In the genomic region with DNA sequence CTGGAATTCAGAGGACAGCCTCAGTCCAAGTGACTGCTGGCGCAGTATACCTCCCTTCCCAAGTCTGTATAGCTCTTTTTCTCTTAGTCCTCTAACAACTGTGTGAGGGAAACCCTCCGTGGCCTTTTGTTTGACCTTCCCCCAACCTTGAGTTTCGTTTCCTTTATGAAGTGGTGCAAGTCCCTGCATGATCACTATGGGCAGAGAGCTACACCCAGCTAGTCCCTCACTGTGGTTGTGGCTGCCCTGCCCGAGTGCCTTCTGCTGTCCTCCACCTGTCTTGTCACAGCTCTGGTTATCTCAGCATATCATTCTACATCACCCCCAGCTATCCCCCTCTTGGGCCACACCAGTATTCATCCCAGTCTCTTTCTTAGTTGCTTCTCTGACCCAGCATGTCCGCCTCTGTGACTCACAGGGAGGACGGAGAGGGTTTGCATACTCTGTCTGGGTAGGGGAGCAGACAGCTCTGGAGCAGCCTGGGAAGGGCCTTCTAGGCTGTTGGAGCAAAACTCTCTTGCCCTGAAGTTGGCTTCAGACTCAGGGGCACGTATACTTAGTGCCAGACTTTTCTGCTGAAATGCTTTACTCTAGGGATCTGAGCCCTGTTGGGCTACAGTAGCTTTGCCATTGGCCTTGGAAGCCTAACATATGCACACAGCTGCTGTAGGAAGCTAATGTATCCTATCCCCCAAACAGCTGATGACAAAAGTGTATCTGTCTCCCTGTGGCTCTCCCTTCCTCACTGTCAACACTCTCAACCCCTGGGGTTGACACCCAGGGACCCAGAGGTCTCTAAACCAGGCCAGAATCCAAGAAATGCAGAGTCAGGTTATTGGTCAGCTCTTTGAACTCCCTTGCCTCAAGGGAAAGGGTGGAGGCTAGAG, we compare ENCODE assay signal across 17 mouse cellular contexts. TPM values are rescaled to one million over a fixed set of nuclear protein-coding genes. Genes with fewer than 3 reads are reported as not detected.
A peak's percentile ranks its signal among the peaks of the same experiment; 100 is the strongest.
DNase-seq lines count a peak whose midpoint lies in the region; ATAC-seq and TF ChIP-seq lines count a peak whose summit lies in the region.
"Had no signal": no experiment of that assay in that cellular context is flagged by ENCODE, and none has a peak within 500 bp of the region (broad histone marks: within the 10 kb centered on the region; RNA-seq: fewer than 3 reads in every experiment).

No protein-coding gene starts in this region.

- no peak for TF ChIP-seq RAD21 in CH12.LX (IDR thresholded peaks at IDR 0.05; ENCODE audit: low read depth, low read length)

- peak; percentile 44; the same call in 1 of the 2 replicates for ATAC-seq in intestine, embryonic 16.5 days
- ATAC-seq in intestine, postnatal 0 days, result no peak
- peak; percentile 55 for ATAC-seq in neutrophil, adult 5-6 weeks (ENCODE audit: extremely low read depth, insufficient number of reproducible peaks, low FRiP score, poor library complexity, severe bottlenecking)
- ATAC-seq: activated CD4-positive, CD25-positive, alpha-beta regulatory T cell, adult 4 months; forebrain, embryonic 14.5 days; hindbrain, postnatal 0 days had no signal

- H3K27me3 ChIP-seq in intestine, embryonic 16.5 days (replicated peaks; ENCODE audit: control insufficient read depth, insufficient read depth, low read length), result no peaks in the 10 kb centered on the region
- H3K27me3 ChIP-seq in intestine, postnatal 0 days (replicated peaks; ENCODE audit: control insufficient read depth, insufficient read depth, low read length), result no peaks in the 10 kb centered on the region
- no peaks in the 10 kb centered on the region for H3K27me3 ChIP-seq in CH12.LX (replicated peaks)
- H3K27me3 ChIP-seq: limb, embryonic 15.5 days; neural tube, embryonic 12.5 days had no signal

- peaks cover 5% of the 10 kb centered on the region; the same call in 1 of the 2 replicates for H3K4me1 ChIP-seq in intestine, embryonic 16.5 days (ENCODE audit: control insufficient read depth, insufficient read depth, low read length)
- no peaks in the 10 kb centered on the region for H3K4me1 ChIP-seq in intestine, postnatal 0 days (replicated peaks; ENCODE audit: control insufficient read depth, insufficient read depth, low read length)
- H3K4me1 ChIP-seq in CH12.LX (ENCODE audit: control insufficient read depth in 1 of 2, insufficient read depth in 2 of 2), result peaks cover 15 to 57% of the 10 kb centered on the region in 2 experiments
- H3K4me1 ChIP-seq: limb, embryonic 15.5 days; neural tube, embryonic 12.5 days had no signal

- H3K4me2 ChIP-seq in intestine, embryonic 16.5 days (ENCODE audit: low read depth, low read length), result no peak overlapping the region
- no peak overlapping the region for H3K4me2 ChIP-seq in intestine, postnatal 0 days (replicated peaks; ENCODE audit: low read depth)
- peak overlapping the region; percentile 25; the same call in 1 of the 2 replicates for H3K4me2 ChIP-seq in CH12.LX (ENCODE audit: insufficient read depth, low read depth, poor library complexity, severe bottlenecking)
- H3K4me2 ChIP-seq: limb, embryonic 15.5 days; neural tube, embryonic 12.5 days had no signal

- dilution Hi-C loops in CH12.LX (cut with MboI; ENCODE audit: extremely low pct_ligation_motif_present, extremely low pct_unique_long_range_greater_than_20kb, low sequenced_read_pairs), result no loop called here

- WGBS in intestine, embryonic 16.5 days, result 64% methylated on average over 7 of the region's 7 CpGs
- 72% methylated on average over 7 of the region's 7 CpGs for WGBS in intestine, postnatal 0 days

- peak; percentile 33; the same call in 1 of the 2 replicates for TF ChIP-seq POLR2A in CH12.LX (IDR thresholded peaks at IDR 0.05; ENCODE audit: low read depth, low read length)

- no peak for TF ChIP-seq EP300 in CH12.LX (IDR thresholded peaks at IDR 0.05; ENCODE audit: low read length)

- no peak overlapping the region for H3K9ac ChIP-seq in intestine, embryonic 16.5 days (ENCODE audit: low read depth, low read length)
- H3K9ac ChIP-seq in intestine, postnatal 0 days (ENCODE audit: low read depth, low read length), result no peak overlapping the region
- 0 out of 2 replicates have a peak overlapping the region, but pooled peaks have one; percentile 13 for H3K9ac ChIP-seq in CH12.LX (ENCODE audit: insufficient read depth, low read depth)
- H3K9ac ChIP-seq: limb, embryonic 15.5 days; neural tube, embryonic 12.5 days had no signal

- H3K79me2 ChIP-seq in CH12.LX (replicated peaks; ENCODE audit: control insufficient read depth, extremely low read depth, insufficient read depth, poor library complexity, severe bottlenecking), result no peaks in the 10 kb centered on the region

- H3K4me3 ChIP-seq in intestine, embryonic 16.5 days (ENCODE audit: low read length), result no peak overlapping the region
- no peak overlapping the region for H3K4me3 ChIP-seq in intestine, postnatal 0 days (ENCODE audit: low read depth, low read length)
- H3K4me3 ChIP-seq in CH12.LX (replicated peaks in 1 of 3; ENCODE audit: low read depth in 2 of 3, low read length in 2 of 3, poor library complexity in 1 of 3), result no peak overlapping the region
- H3K4me3 ChIP-seq: limb, embryonic 15.5 days; neural tube, embryonic 12.5 days had no signal

- TF ChIP-seq CTCF in intestine, postnatal 0 days (IDR thresholded peaks at IDR 0.05; ENCODE audit: low read depth), result no peak
- no peak for TF ChIP-seq CTCF in CH12.LX (conservative IDR thresholded peaks at IDR 0.05 in 1 of 2, IDR thresholded peaks at IDR 0.05 in 1 of 2; ENCODE audit: low read depth in 2 of 2, low read length in 2 of 2)

- peak; percentile 78 for DNase-seq in A20 (ENCODE audit: low read depth, low spot score)
- DNase-seq in CH12.LX (ENCODE audit: extremely low read depth), result peak; percentile 69
- DNase-seq in urinary bladder, postnatal 10 days (ENCODE audit: low spot score), result no peak
- no peak for DNase-seq in urinary bladder, postnatal 14 days (ENCODE audit: low spot score)
- DNase-seq: cerebellum, adult 11 months; heart, postnatal 36 days; kidney, adult 8-10 months; kidney, postnatal 36 days; midbrain, embryonic 14.5 days had no signal

- no peaks in the 10 kb centered on the region for H3K36me3 ChIP-seq in intestine, embryonic 16.5 days (ENCODE audit: control insufficient read depth, insufficient read depth, low read length)
- peaks cover 38% of the 10 kb centered on the region for H3K36me3 ChIP-seq in intestine, postnatal 0 days (ENCODE audit: control insufficient read depth, insufficient read depth)
- H3K36me3 ChIP-seq in CH12.LX (replicated peaks in 1 of 2; ENCODE audit: control insufficient read depth in 1 of 2, insufficient read depth in 1 of 2, low read length in 1 of 2), result peaks cover 0 to 25% of the 10 kb centered on the region in 2 experiments

- no peak overlapping the region for H3K27ac ChIP-seq in intestine, embryonic 16.5 days (ENCODE audit: low read length)
- H3K27ac ChIP-seq in intestine, postnatal 0 days (ENCODE audit: low read depth, low read length), result no peak overlapping the region
- H3K27ac ChIP-seq in CH12.LX (ENCODE audit: insufficient read depth, low read depth), result peak overlapping the region; percentile 31; the same call in 1 of the 2 replicates
- H3K27ac ChIP-seq: hindbrain, postnatal 0 days; limb, embryonic 15.5 days; neural tube, embryonic 12.5 days had no signal

- in situ Hi-C loops in CH12.LX (cut with MboI; ENCODE audit: low pct_ligation_motif_present, low pct_unique_long_range_greater_than_20kb, low sequenced_read_pairs), result no loop called here

- H3K9me3 ChIP-seq in intestine, embryonic 16.5 days (ENCODE audit: control insufficient read depth, low read length), result no peaks in the 10 kb centered on the region
- no peaks in the 10 kb centered on the region for H3K9me3 ChIP-seq in intestine, postnatal 0 days (ENCODE audit: control insufficient read depth)
- peaks cover 3% of the 10 kb centered on the region for H3K9me3 ChIP-seq in CH12.LX (replicated peaks; ENCODE audit: low read length)
- H3K9me3 ChIP-seq: limb, embryonic 15.5 days; neural tube, embryonic 12.5 days had no signal

TF ChIP-seq in CH12.LX, 34 proteins besides CTCF, POLR2A, EP300 and RAD21 (continues in another document):
- TF ChIP-seq TBP (conservative IDR thresholded peaks at IDR 0.05; ENCODE audit: low read depth, low read length) (no peak), ZMIZ1 (IDR thresholded peaks at IDR 0.05; ENCODE audit: low read depth, low read length) (no peak), ETS1 (conservative IDR thresholded peaks at IDR 0.05; ENCODE audit: low read depth, low read length) (no peak), ZC3H11A (IDR thresholded peaks at IDR 0.05; ENCODE audit: low read depth, low read length) (no peak), SIN3A (IDR thresholded peaks at IDR 0.05; ENCODE audit: low read length) (no peak), IRF4 (IDR thresholded peaks at IDR 0.05; ENCODE audit: low read depth, low read length) (peak; percentile 90), TCF12 (IDR thresholded peaks at IDR 0.05; ENCODE audit: low read depth, low read length) (peak; percentile 30; the same call in 1 of the 2 replicates), CHD1 (IDR thresholded peaks at IDR 0.05; ENCODE audit: low read depth, low read length) (no peak), ELF1 (IDR thresholded peaks at IDR 0.05; ENCODE audit: low read depth, low read length) (no peak), MAFK (IDR thresholded peaks at IDR 0.05; ENCODE audit: insufficient replicate concordance, low read length) (no peak), BHLHE40 (IDR thresholded peaks at IDR 0.05; ENCODE audit: low read depth, low read length) (no peak)

RNA-seq across cellular contexts. Expression of a gene that starts 28.4 kb away (rescaled TPM):
- 26.2 and 27.6 TPM in 2 replicates for polyA plus RNA-seq in intestine, embryonic 16.5 days (2015; fragmentation: Nextera tagmentation; extraction: Ambion mirVana)
- polyA plus RNA-seq in intestine, postnatal 0 days (2015; fragmentation: Nextera tagmentation; extraction: Ambion mirVana), result 18.2 and 20.9 TPM in 2 replicates
- 12.8 and 13.0 TPM in 2 replicates for total RNA-seq in CH12.LX (2012; rRNA removed)
- total RNA-seq in CH12.LX (2014; rRNA removed), result 17.8 and 18.2 TPM in 2 replicates
- 8.3 and 9.3 TPM in 2 replicates for polyA plus RNA-seq in CH12.LX (2012; ENCODE audit: insufficient read length, low read depth)
- total RNA-seq in neutrophil, adult 5-6 weeks (2017), result 6.1 and 9.7 TPM in 2 replicates

RNA-seq across cellular contexts. Expression of a gene that starts 32.0 kb away (rescaled TPM):
- polyA plus RNA-seq in intestine, embryonic 16.5 days (2015; fragmentation: Nextera tagmentation; extraction: Ambion mirVana), result 7.5 and 9.0 TPM in 2 replicates
- polyA plus RNA-seq in intestine, postnatal 0 days (2015; fragmentation: Nextera tagmentation; extraction: Ambion mirVana), result 12.2 and 12.6 TPM in 2 replicates
- total RNA-seq in CH12.LX (2012; rRNA removed) (0.92 and 1.9 TPM in 2 replicates), CH12.LX (2014; rRNA removed) (0.27 and 0.31 TPM in 2 replicates)
- 0.69 and 0.75 TPM in 2 replicates for polyA plus RNA-seq in CH12.LX (2012; ENCODE audit: insufficient read length, low read depth)
- total RNA-seq in neutrophil, adult 5-6 weeks (2017), result 0.58 TPM in 1 of 2 replicates, not detected in the other

RNA-seq across cellular contexts. Expression of a gene that starts 53.6 kb away (rescaled TPM):
- 5.1 and 5.3 TPM in 2 replicates for polyA plus RNA-seq in intestine, embryonic 16.5 days (2015; fragmentation: Nextera tagmentation; extraction: Ambion mirVana)
- polyA plus RNA-seq in intestine, postnatal 0 days (2015; fragmentation: Nextera tagmentation; extraction: Ambion mirVana), result 8.6 and 11.9 TPM in 2 replicates
- 41.7 and 45.0 TPM in 2 replicates for total RNA-seq in CH12.LX (2012; rRNA removed)
- 64.4 and 66.5 TPM in 2 replicates for total RNA-seq in CH12.LX (2014; rRNA removed)
- polyA plus RNA-seq in CH12.LX (2012; ENCODE audit: insufficient read length, low read depth), result 125 and 129 TPM in 2 replicates
- total RNA-seq in neutrophil, adult 5-6 weeks (2017), result 59.5 and 85.9 TPM in 2 replicates

Comparison
In these comparisons a context has a peak if more than half of its experiments do, and no peak if none do; other contexts are left out.
1. DNase-seq: peak in A20 (single experiment) and CH12.LX (single experiment); none in urinary bladder, postnatal 10 days (single experiment) and urinary bladder, postnatal 14 days (single experiment).